Mouse (Mus musculus): ENCODE results near the gene Muc1. TPM values are rescaled to one million over a fixed set of nuclear protein-coding genes. Genes with fewer than 3 reads are reported as not detected.

The Muc1 gene
- polyA plus RNA-seq, 1 experiment from 2014 or later: 1.6 TPM

GRCm38 (mm10) chr3:89251365-89251895 lies 22.6 kb downstream of the Muc1 start:
- 11% methylated on average over 17 of the region's 17 CpGs for WGBS
- peaks cover 14% of the 10 kb centered on the region for H3K4me1 ChIP-seq (replicated peaks; ENCODE audit: control insufficient read depth, insufficient read depth, low read length)
- no peak overlapping the region for H3K4me2 ChIP-seq (ENCODE audit: low read length)

GRCm38 (mm10) chr3:89254994-89255393 lies 26.1 kb downstream of the Muc1 start:
- Histone ChIP-seq H3K4me2 (ENCODE audit: low read length) (no peak overlapping the region), H3K4me1 (replicated peaks; ENCODE audit: control insufficient read depth, insufficient read depth, low read length) (0 out of 2 replicates have a peak, but pooled peaks cover 3% of the 10 kb centered on the region), H3K9ac (replicated peaks; ENCODE audit: low read depth, low read length) (no peak overlapping the region), H3K9me3 (ENCODE audit: control insufficient read depth, low read length) (no peaks in the 10 kb centered on the region), H3K27ac (ENCODE audit: low read length) (no peak overlapping the region), H3K27me3 (replicated peaks; ENCODE audit: control insufficient read depth, insufficient read depth, low read length) (no peaks in the 10 kb centered on the region), H3K36me3 (ENCODE audit: control insufficient read depth, insufficient read depth) (no peaks in the 10 kb centered on the region), H3K4me3 (replicated peaks; ENCODE audit: low read length) (no peak overlapping the region)
- 86% methylated on average over 5 of the region's 5 CpGs for WGBS
- ATAC-seq: no peak

More at GRCm38 (mm10) chr3:89251365-89251895, 22.6 kb downstream of the Muc1 start:
- no peaks in the 10 kb centered on the region for H3K36me3 ChIP-seq (ENCODE audit: control insufficient read depth, insufficient read depth)
- H3K27ac ChIP-seq (ENCODE audit: low read length): no peak overlapping the region
- H3K9me3 ChIP-seq (ENCODE audit: control insufficient read depth, low read length): no peaks in the 10 kb centered on the region
- H3K27me3 ChIP-seq (replicated peaks; ENCODE audit: control insufficient read depth, insufficient read depth, low read length): no peaks in the 10 kb centered on the region
- H3K4me3 ChIP-seq (replicated peaks; ENCODE audit: low read length): no peak overlapping the region
- no peak overlapping the region; the same call in 1 of the 2 replicates for H3K9ac ChIP-seq (replicated peaks; ENCODE audit: low read depth, low read length)
- no peak for ATAC-seq

GRCm38 (mm10) chr3:89256177-89256576 lies 27.3 kb downstream of the Muc1 start:
- Histone ChIP-seq H3K4me2 (ENCODE audit: low read length) (no peak overlapping the region), H3K27me3 (replicated peaks; ENCODE audit: control insufficient read depth, insufficient read depth, low read length) (no peaks in the 10 kb centered on the region), H3K4me1 (replicated peaks; ENCODE audit: control insufficient read depth, insufficient read depth, low read length) (0 out of 2 replicates have a peak, but pooled peaks cover 3% of the 10 kb centered on the region), H3K27ac (ENCODE audit: low read length) (no peak overlapping the region), H3K36me3 (ENCODE audit: control insufficient read depth, insufficient read depth) (no peaks in the 10 kb centered on the region), H3K9ac (replicated peaks; ENCODE audit: low read depth, low read length) (no peak overlapping the region), H3K4me3 (replicated peaks; ENCODE audit: low read length) (no peak overlapping the region), H3K9me3 (ENCODE audit: control insufficient read depth, low read length) (no peaks in the 10 kb centered on the region)
- ATAC-seq: no peak
- 82% methylated on average over 5 of the region's 5 CpGs for WGBS

GRCm38 (mm10) chr3:89259076-89259475 lies 30.2 kb downstream of the Muc1 start, which contains the start of gene Dpm3:
TSS of gene Dpm3 (plus strand) at chr3:89259358.
- H3K36me3 ChIP-seq (ENCODE audit: control insufficient read depth, insufficient read depth): no peaks in the 10 kb centered on the region
- H3K27ac ChIP-seq (ENCODE audit: low read length): no peak within 1 kb of the TSS
- no peak within 1 kb of the TSS for H3K4me3 ChIP-seq (replicated peaks; ENCODE audit: low read length)
- 56% methylated on average over 7 of the region's 7 CpGs for WGBS
- no peak for ATAC-seq
- no peaks in the 10 kb centered on the region for H3K9me3 ChIP-seq (ENCODE audit: control insufficient read depth, low read length)
- no peaks in the 10 kb centered on the region for H3K4me1 ChIP-seq (replicated peaks; ENCODE audit: control insufficient read depth, insufficient read depth, low read length)
- H3K27me3 ChIP-seq (replicated peaks; ENCODE audit: control insufficient read depth, insufficient read depth, low read length): no peaks in the 10 kb centered on the region
- no peak within 1 kb of the TSS for H3K4me2 ChIP-seq (ENCODE audit: low read length)
- no peak within 1 kb of the TSS for H3K9ac ChIP-seq (replicated peaks; ENCODE audit: low read depth, low read length)

- no peak for ATAC-seq
- no peaks in the 10 kb centered on the region for H3K9me3 ChIP-seq (ENCODE audit: control insufficient read depth, low read length)
- no peaks in the 10 kb centered on the region for H3K4me1 ChIP-seq (replicated peaks; ENCODE audit: control insufficient read depth, insufficient read depth, low read length)
- no peak overlapping the region for H3K4me3 ChIP-seq (replicated peaks; ENCODE audit: low read length)
- H3K27me3 ChIP-seq (replicated peaks; ENCODE audit: control insufficient read depth, insufficient read depth, low read length): no peaks in the 10 kb centered on the region
- no peaks in the 10 kb centered on the region for H3K36me3 ChIP-seq (ENCODE audit: control insufficient read depth, insufficient read depth)
- no peak overlapping the region for H3K4me2 ChIP-seq (ENCODE audit: low read length)
- 71% methylated on average over 3 of the region's 3 CpGs for WGBS
- no peak overlapping the region for H3K27ac ChIP-seq (ENCODE audit: low read length)
- no peak overlapping the region for H3K9ac ChIP-seq (replicated peaks; ENCODE audit: low read depth, low read length)
These were observed 31.4 kb downstream of the Muc1 start for GRCm38 (mm10) chr3:89260211-89260610.

- no peaks in the 10 kb centered on the region for H3K36me3 ChIP-seq (ENCODE audit: control insufficient read depth, insufficient read depth)
- no peak for ATAC-seq
- 77% methylated on average over 10 of the region's 10 CpGs for WGBS
These were observed 33.6 kb downstream of the Muc1 start for GRCm38 (mm10) chr3:89262417-89262816.

GRCm38 (mm10) chr3:89266439-89266893 lies 37.6 kb downstream of the Muc1 start:
- Histone ChIP-seq H3K4me1 (replicated peaks; ENCODE audit: control insufficient read depth, insufficient read depth, low read length) (peaks cover 27% of the 10 kb centered on the region), H3K27ac (ENCODE audit: low read length) (peak overlapping the region; percentile 62), H3K4me2 (ENCODE audit: low read length) (peak overlapping the region; percentile 75), H3K4me3 (replicated peaks; ENCODE audit: low read length) (peak overlapping the region; percentile 65), H3K9me3 (ENCODE audit: control insufficient read depth, low read length) (no peaks in the 10 kb centered on the region), H3K27me3 (replicated peaks; ENCODE audit: control insufficient read depth, insufficient read depth, low read length) (no peaks in the 10 kb centered on the region), H3K9ac (replicated peaks; ENCODE audit: low read depth, low read length) (peak overlapping the region; percentile 92), H3K36me3 (ENCODE audit: control insufficient read depth, insufficient read depth) (no peaks in the 10 kb centered on the region)
- peak; percentile 93 for ATAC-seq
- WGBS: under 1% methylated on average over 20 of the region's 20 CpGs

More at GRCm38 (mm10) chr3:89262417-89262816, 33.6 kb downstream of the Muc1 start:
- Histone ChIP-seq H3K27me3 (replicated peaks; ENCODE audit: control insufficient read depth, insufficient read depth, low read length) (no peaks in the 10 kb centered on the region), H3K27ac (ENCODE audit: low read length) (no peak overlapping the region), H3K4me2 (ENCODE audit: low read length) (no peak overlapping the region), H3K9ac (replicated peaks; ENCODE audit: low read depth, low read length) (no peak overlapping the region), H3K9me3 (ENCODE audit: control insufficient read depth, low read length) (no peaks in the 10 kb centered on the region), H3K4me1 (replicated peaks; ENCODE audit: control insufficient read depth, insufficient read depth, low read length) (peaks cover 10% of the 10 kb centered on the region), H3K4me3 (replicated peaks; ENCODE audit: low read length) (no peak overlapping the region)

GRCm38 (mm10) chr3:89268916-89269315 lies 40.1 kb downstream of the Muc1 start:
- H3K4me3 ChIP-seq (replicated peaks; ENCODE audit: low read length): no peak overlapping the region
- H3K27me3 ChIP-seq (replicated peaks; ENCODE audit: control insufficient read depth, insufficient read depth, low read length): no peaks in the 10 kb centered on the region
- H3K4me1 ChIP-seq (replicated peaks; ENCODE audit: control insufficient read depth, insufficient read depth, low read length): peaks cover 27% of the 10 kb centered on the region
- no peak for ATAC-seq
- H3K9ac ChIP-seq (replicated peaks; ENCODE audit: low read depth, low read length): no peak overlapping the region
- H3K9me3 ChIP-seq (ENCODE audit: control insufficient read depth, low read length): no peaks in the 10 kb centered on the region
- H3K27ac ChIP-seq (ENCODE audit: low read length): no peak overlapping the region
- H3K4me2 ChIP-seq (ENCODE audit: low read length): no peak overlapping the region
- no peaks in the 10 kb centered on the region for H3K36me3 ChIP-seq (ENCODE audit: control insufficient read depth, insufficient read depth)
- 48% methylated on average over 8 of the region's 8 CpGs for WGBS

- peak; percentile 47 for ATAC-seq
- peak within 1 kb of the TSS; percentile 80 for H3K9ac ChIP-seq (replicated peaks; ENCODE audit: low read depth, low read length)
- peaks cover 27% of the 10 kb centered on the region for H3K4me1 ChIP-seq (replicated peaks; ENCODE audit: control insufficient read depth, insufficient read depth, low read length)
- no peaks in the 10 kb centered on the region for H3K27me3 ChIP-seq (replicated peaks; ENCODE audit: control insufficient read depth, insufficient read depth, low read length)
- 2% methylated on average over 39 of the region's 39 CpGs for WGBS
- no peaks in the 10 kb centered on the region for H3K36me3 ChIP-seq (ENCODE audit: control insufficient read depth, insufficient read depth)
- no peaks in the 10 kb centered on the region for H3K9me3 ChIP-seq (ENCODE audit: control insufficient read depth, low read length)
- H3K4me3 ChIP-seq (replicated peaks; ENCODE audit: low read length): peak within 1 kb of the TSS; percentile 61
- peak within 1 kb of the TSS; percentile 86 for H3K4me2 ChIP-seq (ENCODE audit: low read length)
- peak within 1 kb of the TSS; percentile 61 for H3K27ac ChIP-seq (ENCODE audit: low read length)
These were observed 41.3 kb downstream of the Muc1 start, which contains the start of gene Slc50a1 for GRCm38 (mm10) chr3:89270051-89270755. TSS of gene Slc50a1 (minus strand) at chr3:89270570.
